In the genomic region with DNA sequence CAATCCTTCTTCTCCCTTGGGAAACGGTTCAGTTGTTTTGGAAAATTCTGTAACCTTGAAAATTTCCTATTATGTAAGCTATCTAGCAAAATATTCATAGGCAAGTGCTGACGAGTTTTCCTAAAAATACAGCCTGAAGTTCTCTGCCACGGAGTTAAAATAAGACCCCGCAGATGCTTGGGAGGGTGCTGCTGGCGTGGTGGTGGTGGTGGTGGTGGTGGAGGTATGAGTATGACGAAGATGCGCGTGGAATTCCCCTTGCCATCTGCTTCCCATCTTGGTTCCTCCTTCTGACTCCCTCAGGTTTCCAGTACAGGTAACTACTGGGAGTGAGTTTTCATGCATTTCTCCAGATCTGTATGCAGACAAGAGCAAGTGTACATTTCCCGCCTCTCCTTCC, we compare ENCODE assay signal across 29 mouse cellular contexts. TPM values are rescaled to one million over a fixed set of nuclear protein-coding genes. Genes with fewer than 3 reads are reported as not detected.
DNase-seq lines count a peak whose midpoint lies in the region; ATAC-seq and TF ChIP-seq lines count a peak whose summit lies in the region.
"Had no signal": no experiment of that assay in that cellular context is flagged by ENCODE, and none has a peak within 500 bp of the region (broad histone marks: within the 10 kb centered on the region; RNA-seq: fewer than 3 reads in every experiment).

No protein-coding gene starts in this region.

- H3K9ac ChIP-seq in hindbrain, embryonic 13.5 days, result no peak overlapping the region
- H3K9ac ChIP-seq: forebrain, embryonic 12.5 days; forebrain, postnatal 0 days; heart, embryonic 13.5 days; liver, embryonic 13.5 days; midbrain, embryonic 13.5 days had no signal

- 97% methylated on average over 9 of the region's 9 CpGs for WGBS in hindbrain, embryonic 13.5 days
- WGBS in cerebellum, adult 2 months, result 93% methylated on average over 9 of the region's 9 CpGs

- H3K9me3 ChIP-seq in hindbrain, embryonic 13.5 days, result no peaks in the 10 kb centered on the region
- H3K9me3 ChIP-seq: forebrain, embryonic 12.5 days; heart, embryonic 13.5 days; hindbrain, embryonic 10.5 days; liver, embryonic 13.5 days; midbrain, embryonic 13.5 days had no signal

- no peaks in the 10 kb centered on the region for H3K27me3 ChIP-seq in hindbrain, embryonic 13.5 days
- no peaks in the 10 kb centered on the region for H3K27me3 ChIP-seq in cerebellum, adult 2 months (ENCODE audit: control insufficient read depth, insufficient read depth, low read length)
- H3K27me3 ChIP-seq: forebrain, embryonic 12.5 days; heart, embryonic 13.5 days; liver, embryonic 13.5 days; midbrain, embryonic 13.5 days; Patski had no signal

- H3K4me3 ChIP-seq in cortical plate, adult 2 months (ENCODE audit: insufficient read depth, low read length), result no peak overlapping the region
- H3K4me3 ChIP-seq in hindbrain, embryonic 13.5 days, result no peak overlapping the region
- H3K4me3 ChIP-seq in cerebellum, adult 2 months (replicated peaks; ENCODE audit: insufficient read depth, low read depth, low read length), result no peak overlapping the region
- H3K4me3 ChIP-seq: forebrain, embryonic 12.5 days; heart, embryonic 13.5 days; hindbrain, embryonic 10.5 days; layer of hippocampus, adult 2 months; liver, embryonic 13.5 days; midbrain, embryonic 13.5 days had no signal

- H3K36me3 ChIP-seq in hindbrain, embryonic 13.5 days, result no peaks in the 10 kb centered on the region; the same call in 1 of the 2 replicates
- H3K36me3 ChIP-seq: forebrain, embryonic 12.5 days; liver, embryonic 13.5 days; midbrain, embryonic 13.5 days had no signal

- DNase-seq in layer of hippocampus, adult 9-11 months, result peak; percentile 35
- DNase-seq in layer of hippocampus, adult 8-10 months (ENCODE audit: low spot score in 2 of 2), result no peak
- peak; percentile 36 to 58 for DNase-seq in left cerebral cortex, postnatal 14 days (ENCODE audit: low spot score in 2 of 2)
- DNase-seq in right cerebral cortex, postnatal 25 days, result peak; percentile 69
- DNase-seq in gastrocnemius, postnatal 10 days, result no peak
- no peak for DNase-seq in cerebellum, adult 2 months
- DNase-seq: adrenal gland, postnatal 10 days; cerebellum, adult 11 months; cerebellum, postnatal 10 days; forebrain, postnatal 0 days; heart, postnatal 14 days; kidney, adult 2 months; kidney, postnatal 36 days; layer of hippocampus, postnatal 36 days; liver, embryonic 13.5 days; lung, adult 18-20 months; lung, postnatal 4 days; thymus, adult 18-20 months; thymus, postnatal 36 days had no signal

- intact Hi-C loops in left cerebral cortex, postnatal 14 days (cut with DNase I), result loop anchor here (5.0 kb wide), 1 partner anchor 60 kb away; no protein-coding TSS in a partner anchor

- peaks cover 2% of the 10 kb centered on the region; the same call in 1 of the 2 replicates for H3K4me1 ChIP-seq in cortical plate, adult 2 months (ENCODE audit: control insufficient read depth, insufficient read depth, low read length)
- no peaks in the 10 kb centered on the region for H3K4me1 ChIP-seq in hindbrain, embryonic 13.5 days (replicated peaks)
- no peaks in the 10 kb centered on the region for H3K4me1 ChIP-seq in cerebellum, adult 2 months (ENCODE audit: control insufficient read depth, insufficient read depth, low read length)
- H3K4me1 ChIP-seq: hindbrain, embryonic 10.5 days; midbrain, embryonic 13.5 days had no signal

- peak overlapping the region; percentile 67; the same call in 1 of the 2 replicates for H3K27ac ChIP-seq in cortical plate, adult 2 months (ENCODE audit: insufficient read depth, low read length)
- no peak overlapping the region for H3K27ac ChIP-seq in hindbrain, embryonic 13.5 days
- H3K27ac ChIP-seq in cerebellum, adult 2 months (ENCODE audit: insufficient read depth, low read length), result no peak overlapping the region
- H3K27ac ChIP-seq: forebrain, embryonic 12.5 days; heart, embryonic 13.5 days; hindbrain, embryonic 10.5 days; layer of hippocampus, adult 2 months; liver, embryonic 13.5 days; midbrain, embryonic 13.5 days had no signal

- TF ChIP-seq CTCF in cortical plate, adult 2 months (IDR thresholded peaks at IDR 0.05; ENCODE audit: extremely low read depth, insufficient read depth, low read length), result no peak
- no peak for TF ChIP-seq CTCF in cerebellum, adult 2 months (IDR thresholded peaks at IDR 0.05; ENCODE audit: borderline replicate concordance, insufficient read depth, low read depth, low read length)

- TF ChIP-seq POLR2A in cortical plate, adult 2 months (IDR thresholded peaks at IDR 0.05; ENCODE audit: extremely low read depth, insufficient read depth, low read length), result no peak
- TF ChIP-seq POLR2A in cerebellum, adult 2 months (IDR thresholded peaks at IDR 0.05; ENCODE audit: borderline replicate concordance, insufficient read depth, low read length), result no peak

- ATAC-seq in hindbrain, embryonic 13.5 days (ENCODE audit: low FRiP score), result no peak
- ATAC-seq: forebrain, postnatal 0 days; hindbrain, embryonic 16.5 days; lung, postnatal 0 days; midbrain, embryonic 13.5 days; Patski had no signal

- H3K4me2 ChIP-seq in hindbrain, embryonic 13.5 days, result no peak overlapping the region
- H3K4me2 ChIP-seq: forebrain, embryonic 12.5 days; heart, embryonic 13.5 days; liver, embryonic 13.5 days; midbrain, embryonic 13.5 days had no signal

RNA-seq across cellular contexts. Expression of a gene that starts 46.5 kb away (rescaled TPM):
- total RNA-seq in layer of hippocampus, adult 8-10 months (2022), result 10 to 100 TPM; 56.7 to 64.1 (median 60.2) TPM
- polyA plus RNA-seq in cortical plate, adult 2 months (2012; rRNA removed), result 39.5 and 42.4 TPM in 2 replicates
- 10 to 100 TPM; 57.2 to 58.9 TPM for total RNA-seq in left cerebral cortex, postnatal 14 days (2021)
- 30.1 and 30.7 TPM in 2 replicates for polyA plus RNA-seq in hindbrain, embryonic 13.5 days (2015; fragmentation: Nextera tagmentation; extraction: Ambion mirVana)
- 10 to 100 TPM; 14.8 to 15.6 TPM for total RNA-seq in gastrocnemius, postnatal 10 days (2021)
- 34.7 and 35.0 TPM in 2 replicates for polyA plus RNA-seq in cerebellum, adult 2 months (2012; rRNA removed)

RNA-seq across cellular contexts. Expression of a gene that starts 46.8 kb away (rescaled TPM):
- 10 to 100 TPM; 26.2 to 28.9 (median 27.5) TPM for total RNA-seq in layer of hippocampus, adult 8-10 months (2022)
- polyA plus RNA-seq in cortical plate, adult 2 months (2012; rRNA removed), result 24.6 and 27.2 TPM in 2 replicates
- total RNA-seq in left cerebral cortex, postnatal 14 days (2021), result 10 to 100 TPM; 24.0 to 28.0 TPM
- 72.0 and 74.9 TPM in 2 replicates for polyA plus RNA-seq in hindbrain, embryonic 13.5 days (2015; fragmentation: Nextera tagmentation; extraction: Ambion mirVana)
- 10 to 100 TPM; 19.8 to 26.7 TPM for total RNA-seq in gastrocnemius, postnatal 10 days (2021)
- 26.4 and 27.0 TPM in 2 replicates for polyA plus RNA-seq in cerebellum, adult 2 months (2012; rRNA removed)

Comparison
In these comparisons a context has a peak if more than half of its experiments do, and no peak if none do; other contexts are left out.
1. DNase-seq: peak in layer of hippocampus, adult 9-11 months (single experiment), left cerebral cortex, postnatal 14 days (2 of 2) and right cerebral cortex, postnatal 25 days (single experiment); none in layer of hippocampus, adult 8-10 months (0 of 2), gastrocnemius, postnatal 10 days (single experiment) and cerebellum, adult 2 months (0 of 2).